Mouse (Mus musculus): ENCODE data around the gene Kcnk2. TPM values are rescaled to one million over a fixed set of nuclear protein-coding genes. Genes with fewer than 3 reads are reported as not detected.

Kcnk2 gene
- total RNA-seq, 2 experiments from 2014 or later: 6.1 to 7.6 TPM

DNA sequence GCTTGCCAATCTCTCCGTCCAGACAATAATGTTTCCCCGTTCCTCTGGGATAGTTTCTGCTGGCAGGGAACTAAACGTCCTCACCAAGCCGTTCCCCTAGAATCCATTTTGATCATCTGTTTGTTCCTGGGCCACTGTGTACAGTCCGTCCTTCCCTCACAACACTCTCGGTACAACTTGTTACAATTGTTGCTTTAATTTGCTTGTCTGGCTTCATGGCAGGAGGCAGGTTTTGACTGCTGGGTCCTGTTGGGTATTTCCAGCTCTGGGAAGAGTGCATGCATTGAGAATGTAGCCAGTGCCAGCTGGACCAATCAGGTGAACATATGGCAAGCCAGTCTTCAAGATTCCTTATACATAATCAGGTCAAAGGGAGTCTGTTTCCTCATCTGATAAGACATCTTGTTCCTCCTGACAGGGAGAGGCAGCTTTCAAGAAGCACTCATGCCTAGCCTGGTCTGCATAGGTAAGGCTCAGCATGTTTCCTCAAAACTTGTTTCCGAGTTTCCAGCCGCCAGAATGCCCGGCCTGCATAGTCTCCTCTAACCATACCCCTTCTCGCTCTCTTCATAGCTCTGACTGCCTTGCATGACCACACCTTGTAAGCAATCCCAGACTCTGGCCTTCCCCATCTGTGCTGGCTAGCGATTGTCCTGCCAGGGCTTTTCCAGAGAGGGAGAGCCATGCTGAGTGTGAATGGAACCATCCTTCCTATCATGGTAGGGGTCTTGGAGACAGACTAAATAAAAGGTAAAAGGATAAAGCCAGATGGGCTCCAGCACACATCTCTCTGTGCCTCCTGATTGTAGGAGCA, 184.1 kb downstream of the Kcnk2 start:
- no peak for DNase-seq

DNA sequence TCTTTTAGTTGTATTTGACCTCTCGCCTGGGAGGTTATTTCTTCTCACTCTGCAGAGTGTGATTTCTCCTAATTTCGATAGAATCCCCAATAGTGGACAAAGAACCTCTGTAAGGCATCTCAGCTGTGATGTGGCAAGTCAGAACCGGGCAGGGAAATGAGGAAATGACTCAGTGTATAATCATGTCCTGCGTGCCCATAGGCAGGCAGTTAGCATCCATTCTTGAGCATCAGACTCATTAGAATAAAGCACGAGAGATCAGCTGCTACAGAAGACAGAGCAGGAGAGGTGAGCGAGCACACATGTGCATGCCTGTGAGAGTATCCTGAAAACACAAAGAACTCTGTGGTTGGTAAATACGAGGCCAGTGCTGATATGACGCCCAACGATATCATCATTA, 186.9 kb downstream of the Kcnk2 start:
- no peak for DNase-seq

DNA sequence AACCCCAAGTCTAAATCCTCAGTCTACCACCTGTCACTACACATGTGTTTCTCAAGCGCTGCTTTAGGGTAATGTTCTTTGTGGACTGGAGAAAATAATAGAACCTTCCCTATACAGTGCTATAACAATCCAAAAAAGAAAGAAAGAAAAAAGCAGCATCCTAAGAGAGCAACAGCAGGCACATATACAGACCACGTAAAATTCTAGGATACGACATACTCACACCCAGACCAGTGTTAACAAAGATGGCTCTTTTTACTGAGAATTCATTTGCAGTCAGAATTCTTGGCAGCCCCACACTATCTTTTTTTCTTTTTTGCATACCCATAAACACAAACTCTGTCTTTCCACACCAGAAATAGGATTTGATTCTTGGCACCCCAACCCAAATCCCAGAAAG, 187.6 kb downstream of the Kcnk2 start:
- DNase-seq: no peak

DNA sequence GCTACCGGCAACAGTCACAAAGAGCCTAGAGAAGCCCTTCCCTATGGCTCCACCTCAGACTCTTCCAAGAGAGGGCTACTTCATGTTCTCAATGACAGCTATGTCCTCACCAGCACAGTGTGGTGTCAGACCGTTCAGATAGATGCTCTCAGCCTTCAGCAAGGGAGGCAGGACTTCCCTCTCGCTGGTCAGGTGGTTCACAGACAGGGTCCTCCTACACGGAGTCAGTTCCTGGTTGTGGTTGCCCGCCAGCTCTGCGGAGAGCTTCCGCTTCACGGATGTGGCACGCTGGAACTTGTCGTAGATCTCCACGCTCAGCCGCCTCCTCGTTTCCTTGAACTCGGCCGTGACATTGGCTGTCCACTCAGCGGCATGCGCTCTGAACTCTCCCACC, 192.4 kb downstream of the Kcnk2 start:
- no peak for DNase-seq

DNA sequence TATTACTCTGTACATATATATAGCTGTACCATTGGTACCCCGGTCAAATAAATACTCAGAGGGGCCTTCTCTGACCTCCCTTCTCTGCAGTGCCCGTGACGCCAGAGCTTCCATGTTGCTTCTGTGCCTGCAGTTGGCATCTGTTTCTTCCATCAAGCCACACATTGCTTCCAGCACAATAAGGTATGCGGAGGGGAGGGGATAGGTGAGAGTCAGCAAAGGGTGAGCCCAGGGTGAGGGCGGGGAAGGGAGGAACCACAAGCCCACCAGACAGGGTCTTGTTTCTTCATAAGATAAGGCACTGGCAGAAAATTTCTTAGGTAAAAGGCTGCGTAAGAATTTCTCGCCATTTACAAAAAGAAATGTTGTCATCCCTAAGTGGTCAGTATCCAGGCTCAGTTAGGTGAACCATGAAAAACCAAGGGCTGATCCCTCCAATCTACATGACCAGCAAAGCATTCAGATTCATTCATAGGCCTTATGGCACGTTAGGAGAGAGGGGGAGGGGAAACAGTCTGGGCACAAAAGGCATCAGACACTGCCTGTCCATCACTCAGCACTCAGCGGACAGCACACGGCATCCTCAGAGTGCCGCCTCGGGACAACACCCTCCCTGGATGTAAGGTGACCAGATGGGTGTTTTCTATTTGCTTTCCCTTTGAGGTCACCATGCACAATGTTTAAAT, 192.9 kb downstream of the Kcnk2 start:
- DNase-seq: no peak

DNA sequence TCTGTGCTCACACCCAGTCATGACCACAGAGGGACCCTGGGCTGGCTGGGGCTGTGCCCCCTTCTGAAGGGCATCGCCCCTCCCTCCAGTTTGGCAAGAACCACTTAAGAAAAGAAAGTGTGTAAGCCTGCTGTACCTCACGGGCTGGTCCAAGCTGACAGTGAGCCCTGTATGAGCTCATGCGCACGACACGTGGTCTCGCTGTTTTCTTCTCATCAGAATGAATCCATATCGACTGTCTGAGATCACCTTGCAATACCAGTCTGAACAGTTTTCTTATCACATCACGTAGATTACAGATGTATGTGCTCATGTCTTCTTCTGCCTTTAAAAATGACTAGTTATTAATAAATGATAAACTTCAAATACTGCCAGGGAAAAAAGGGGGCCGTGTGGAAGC, 193.5 kb downstream of the Kcnk2 start:
- no peak for DNase-seq

DNA sequence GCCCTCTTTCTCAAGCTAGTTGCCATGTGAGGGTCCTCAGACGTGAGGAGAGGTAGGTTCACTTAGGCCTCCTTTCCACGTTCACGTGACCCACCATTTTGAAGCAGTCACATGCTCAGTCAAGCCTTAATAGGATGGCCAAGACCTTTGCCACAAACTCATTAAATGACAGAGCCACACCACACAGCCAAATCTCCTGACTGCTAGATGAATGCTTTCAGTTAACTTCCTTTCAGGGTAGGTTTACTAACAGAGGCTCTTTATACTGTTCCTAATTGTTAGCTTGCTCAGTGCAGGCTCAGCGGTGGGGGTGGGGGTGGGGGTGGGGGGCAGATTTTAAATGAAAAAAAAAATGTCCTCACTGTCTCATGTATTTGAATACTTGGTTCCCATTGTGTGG, 206.3 kb downstream of the Kcnk2 start:
- DNase-seq: no peak

DNA sequence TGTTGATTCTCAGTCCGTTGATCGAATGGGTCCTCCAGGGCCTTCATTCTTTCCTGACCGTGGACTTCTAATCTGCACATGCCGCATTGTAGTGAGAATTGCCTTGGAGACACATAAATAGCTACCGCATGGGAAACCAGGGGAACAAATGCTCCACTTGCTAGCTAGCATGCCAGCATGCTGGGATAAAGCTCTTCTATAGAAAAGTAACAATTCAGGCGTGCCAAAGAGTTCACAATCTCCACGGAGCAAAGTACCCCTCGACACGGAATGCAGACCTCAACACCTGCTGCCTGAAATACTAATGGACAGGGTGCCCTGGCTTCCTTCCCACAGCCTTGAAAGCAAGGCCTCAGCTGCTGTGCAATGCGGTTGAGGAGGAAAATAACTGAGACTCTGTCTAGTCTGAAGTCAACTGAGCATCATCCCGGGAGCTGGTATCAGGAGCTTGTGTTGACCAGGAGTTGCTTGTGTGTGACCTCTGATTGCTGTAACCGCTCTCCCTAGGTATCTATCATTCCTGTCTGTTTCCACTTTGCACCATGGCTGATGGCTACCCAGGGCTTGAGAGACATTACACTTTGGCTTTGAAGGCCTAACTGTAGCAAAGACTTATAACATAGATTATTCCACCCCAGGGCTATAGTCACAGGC, 214.2 kb downstream of the Kcnk2 start:
- no peak for DNase-seq

DNA sequence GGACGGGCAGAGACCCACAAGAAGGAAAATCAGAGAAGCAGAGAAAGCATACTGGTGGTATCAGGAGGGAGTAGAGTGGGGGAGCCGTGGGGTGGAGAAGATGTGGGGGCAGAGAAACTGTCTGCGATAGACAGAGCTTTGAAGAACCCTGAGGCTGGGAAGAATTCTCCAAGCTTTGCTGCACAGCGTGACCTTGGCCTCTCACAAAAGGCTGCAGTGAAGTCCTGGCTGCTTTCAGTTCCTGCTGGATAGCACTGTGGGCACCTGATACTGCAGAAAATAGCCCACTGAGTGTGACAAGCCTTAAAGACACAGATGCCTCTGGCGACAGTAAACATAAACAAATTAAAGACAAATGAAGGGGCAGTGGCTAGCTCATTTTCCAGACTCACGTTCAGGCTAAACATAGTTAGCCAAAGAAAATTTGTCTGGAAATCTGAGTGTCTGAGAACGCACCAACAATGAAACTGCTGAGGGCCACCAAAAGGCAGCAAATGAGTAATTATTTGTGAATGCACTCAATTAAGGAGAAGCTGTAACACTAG, 216.8 kb downstream of the Kcnk2 start:
- DNase-seq: no peak

DNA sequence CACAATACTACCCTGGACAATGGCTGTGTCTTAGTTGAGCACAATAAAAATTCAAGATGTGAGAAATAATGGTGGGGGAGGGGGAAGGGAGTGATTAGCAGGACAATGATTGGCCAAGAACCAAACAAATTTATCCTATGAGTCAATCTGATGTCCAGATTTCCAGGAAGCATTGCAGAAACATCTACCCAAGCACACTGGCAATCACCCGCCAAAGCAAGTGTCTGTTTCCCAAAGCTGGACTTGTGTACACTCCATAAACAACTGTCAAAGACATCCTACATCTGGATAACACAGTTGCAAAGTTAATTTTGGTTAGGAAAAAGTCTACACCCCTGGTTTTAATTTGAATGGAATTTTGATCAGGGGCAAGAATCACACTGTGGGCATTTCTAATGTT, 224.3 kb downstream of the Kcnk2 start:
- DNase-seq: no peak

DNA sequence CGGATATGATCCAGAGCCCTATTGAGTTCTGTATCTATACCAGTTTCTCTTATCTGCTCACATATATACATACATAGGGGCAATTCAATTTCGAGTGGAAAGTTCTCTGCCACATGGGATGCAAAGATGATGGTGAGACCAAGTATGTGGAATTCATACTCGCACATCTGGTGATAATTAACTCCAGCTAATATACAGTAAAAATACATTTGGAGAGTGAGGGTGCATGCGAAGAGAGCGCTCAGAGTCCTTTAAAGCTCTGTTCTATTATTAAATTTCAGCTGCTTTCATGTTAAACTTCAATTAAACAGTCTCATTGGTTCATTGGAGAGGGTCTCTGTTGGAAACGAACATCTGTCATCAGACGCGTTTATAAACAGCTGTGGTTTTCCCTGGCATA, 228.6 kb downstream of the Kcnk2 start:
- DNase-seq: no peak

DNA sequence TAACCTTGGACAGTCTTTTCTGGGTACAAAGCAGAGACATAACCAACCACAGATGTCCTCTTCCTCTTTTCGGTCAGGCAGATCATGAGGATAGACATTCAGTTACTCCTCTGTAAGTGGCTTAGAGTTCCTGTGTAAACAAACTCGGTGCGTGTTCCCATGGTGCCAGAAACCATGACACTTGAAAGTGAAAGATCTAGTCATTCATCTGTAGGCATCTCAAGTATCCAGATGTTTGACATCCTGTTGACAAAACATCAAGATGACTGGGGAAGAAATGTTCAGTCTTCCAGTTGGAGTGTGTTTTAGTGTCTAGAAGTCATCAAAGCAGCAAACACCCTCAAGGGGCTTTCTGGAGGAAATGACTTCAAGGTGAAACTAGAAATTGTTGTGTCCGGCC, 230.9 kb downstream of the Kcnk2 start:
- DNase-seq: no peak

DNA sequence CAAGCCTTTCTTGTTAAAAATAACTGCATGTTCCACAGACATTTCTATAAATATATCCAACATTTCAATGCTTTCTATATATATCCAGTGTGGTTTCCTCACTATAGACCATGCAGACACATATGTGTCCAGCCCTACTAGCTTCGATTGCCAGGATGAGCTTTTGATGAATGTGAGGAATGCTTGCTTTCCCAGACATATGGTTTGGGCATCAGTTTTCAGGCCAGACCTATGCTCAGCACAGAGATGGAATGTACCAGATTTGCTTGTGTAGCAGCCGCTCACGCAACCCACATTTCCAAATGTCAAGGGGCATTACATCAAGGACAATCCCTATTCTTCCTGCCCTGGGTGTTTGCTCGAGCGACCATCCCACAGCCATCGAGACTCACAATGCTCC, 236.3 kb downstream of the Kcnk2 start:
- DNase-seq: no peak

DNA sequence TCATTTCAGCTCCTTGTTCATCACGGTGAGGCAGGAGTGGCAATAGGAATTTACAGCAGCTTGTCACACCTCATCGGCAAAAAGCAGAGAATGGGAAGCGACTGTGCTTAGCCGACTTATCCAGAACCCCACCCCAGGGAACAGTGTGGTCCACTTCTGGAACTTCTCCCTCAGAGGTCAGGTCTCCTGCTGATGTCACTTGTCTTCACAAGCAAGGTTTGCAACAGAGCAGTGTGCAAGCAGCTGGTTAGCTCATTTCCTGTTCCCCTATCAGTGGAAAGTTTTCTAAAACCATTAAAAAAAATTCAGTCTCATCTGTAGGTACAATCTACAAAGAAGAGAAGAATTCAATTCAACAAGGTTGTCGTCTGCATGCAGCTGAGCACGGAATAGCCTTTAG, 236.9 kb downstream of the Kcnk2 start:
- DNase-seq: no peak

DNA sequence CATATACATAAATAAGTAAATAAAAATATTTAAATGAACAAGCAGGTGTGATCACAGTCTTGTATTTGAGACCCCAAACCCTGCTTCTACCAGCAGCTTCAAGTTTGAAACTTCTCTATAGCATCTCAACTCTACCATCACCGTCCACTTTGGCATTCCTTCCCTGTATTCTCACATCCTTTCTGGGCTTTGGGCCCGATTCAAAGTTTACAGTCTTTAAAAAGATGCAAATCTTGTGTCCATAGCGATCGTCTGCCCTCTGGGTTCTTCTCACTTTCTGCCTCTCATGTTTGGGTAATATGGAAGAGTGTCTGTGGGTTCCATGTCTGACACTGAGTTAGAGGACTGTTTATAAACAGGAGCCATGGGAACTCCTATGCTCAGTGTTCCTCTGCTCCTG, 237.4 kb downstream of the Kcnk2 start:
- no peak for DNase-seq

DNA sequence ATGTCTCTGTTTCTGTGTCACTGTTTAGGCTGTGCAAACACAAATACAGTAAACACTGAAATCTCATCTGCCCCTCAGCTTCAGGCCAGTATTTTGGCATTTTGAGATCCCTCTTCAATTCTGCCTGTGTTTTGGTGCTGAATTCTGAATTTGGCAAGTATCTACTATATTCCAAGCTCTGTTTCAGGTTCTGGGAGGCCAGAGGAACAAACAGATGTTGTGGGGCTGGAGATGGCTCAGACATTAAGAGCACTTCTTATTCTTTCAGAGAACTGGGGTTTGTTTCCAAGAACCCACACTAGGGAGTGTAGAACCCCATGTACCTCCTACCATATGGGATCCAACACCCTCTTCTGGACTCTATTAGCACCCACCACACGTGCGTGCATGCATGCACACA, 237.8 kb downstream of the Kcnk2 start:
- DNase-seq: no peak

Small RNAs within 50 kb of the gene (microRNA-seq; reads per million reads assigned to microRNA genes)
- gene Gm24092: 0 reads per million in 2 experiments
